Mouse (Mus musculus): Measurements from ENCODE around the gene Slc30a1.

- TF ChIP-seq CTCF (conservative IDR thresholded peaks at IDR 0.05; ENCODE audit: insufficient read depth, insufficient read length, low read depth, low read length) = no peak
- no peak for TF ChIP-seq POLR2A (IDR thresholded peaks at IDR 0.05; ENCODE audit: low read depth, low read length)
Measured at GRCm38 (mm10) chr1:191946261-191946660, 39.7 kb downstream of the Slc30a1 start.
